Mouse (Mus musculus) erythroblast, embryonic 14.5 days (primary cell): Measurements from ENCODE around the gene Exosc10.

ENCODE experiments used
- GATA1 ChIP-seq: IDR thresholded peaks from 2 replicates; pipeline ENCODE4 v1.6.1; 2012; ENCODE audit warnings: low read length, inconsistent platforms, mixed read lengths
- TAL1 ChIP-seq: IDR thresholded peaks from 3 replicates; pipeline ENCODE4 v1.6.1; 2012; ENCODE audit warnings: low read length, inconsistent platforms, mixed read lengths

GRCm38 (mm10) chr4:148511334-148511733, 46.9 kb upstream of the Exosc10 start:
- TF ChIP-seq TAL1 (no peak), GATA1 (no peak)
